Mouse (Mus musculus) forebrain, embryonic 16.5 days (tissue): ENCODE measurements at regions not wholly inside any gene's neighbourhood (a gene's known extent, or its start where the extent isn't known, plus 50 kb on each side); places are given as distances from the start of the nearest gene placed in this dataset.

Experiments
- ATAC-seq: fragments of 200-750 bp; cut with Nextera tagmentation; 2 replicates; pipeline ENCODE4 v1.8.0; 2017; ENCODE audit warnings: mild to moderate bottlenecking, moderate library complexity
- H3K27ac ChIP-seq: fragments of 300-500 bp; sonication (generic); 2 replicates; pipeline ENCODE4 v1.5.1; 2014; ENCODE audit warnings: low read length, control low read depth
- H3K27me3 ChIP-seq: fragments of 300-500 bp; sonication (generic); replicated peaks from 2 replicates; pipeline ENCODE4 v1.6.1; 2014; ENCODE audit warnings: low read length; ENCODE audit not compliant: control insufficient read depth, insufficient read depth
- H3K36me3 ChIP-seq: fragments of 300-500 bp; sonication (generic); 2 replicates; pipeline ENCODE4 v1.6.1; 2014; ENCODE audit not compliant: control insufficient read depth, insufficient read depth
- H3K4me1 ChIP-seq: fragments of 300-500 bp; sonication (generic); replicated peaks from 2 replicates; pipeline ENCODE4 v1.6.1; 2014; ENCODE audit warnings: low read length; ENCODE audit not compliant: control insufficient read depth, insufficient read depth
- H3K4me2 ChIP-seq: fragments of 300-500 bp; sonication (generic); 2 replicates; pipeline ENCODE4 v1.6.1; 2014; ENCODE audit warnings: mild to moderate bottlenecking, low read length, control low read depth
- H3K4me3 ChIP-seq: fragments of 300-500 bp; sonication (generic); replicated peaks from 2 replicates; pipeline ENCODE4 v1.5.1; 2014; ENCODE audit warnings: mild to moderate bottlenecking, low read length, control low read depth
- H3K9ac ChIP-seq: fragments of 300-500 bp; sonication (generic); replicated peaks from 2 replicates; pipeline ENCODE4 v1.6.1; 2014; ENCODE audit warnings: low read depth, low read length, control low read depth
- H3K9me3 ChIP-seq: fragments of 300-500 bp; sonication (generic); 2 replicates; pipeline ENCODE4 v1.6.1; 2016; ENCODE audit warnings: low read length; ENCODE audit not compliant: control insufficient read depth
- WGBS: fragments of 180-500 bp; shearing (Covaris S2); extraction: QIAGEN DNeasy Blood & Tissue Kit; methylation state at CpG from one replicate; pipeline ENCODE4 v1.1.7; 2014; 5-methylcytosine and 5-hydroxymethylcytosine counted together

GRCm38 (mm10) chr4:72425316-72425715 is 224.6 kb upstream of the Tle1 start:
- Histone ChIP-seq H3K9ac (no peak overlapping the region), H3K4me2 (no peak overlapping the region), H3K4me1 (no peaks in the 10 kb centered on the region), H3K9me3 (no peaks in the 10 kb centered on the region), H3K36me3 (no peaks in the 10 kb centered on the region), H3K4me3 (no peak overlapping the region), H3K27me3 (no peaks in the 10 kb centered on the region), H3K27ac (no peak overlapping the region)
- no peak for ATAC-seq
- 93% methylated on average over 1 of the region's 1 CpGs for WGBS

- Histone ChIP-seq H3K4me3 (no peak overlapping the region), H3K9ac (no peak overlapping the region), H3K4me1 (no peaks in the 10 kb centered on the region), H3K4me2 (no peak overlapping the region), H3K27ac (no peak overlapping the region), H3K27me3 (no peaks in the 10 kb centered on the region), H3K9me3 (no peaks in the 10 kb centered on the region), H3K36me3 (no peaks in the 10 kb centered on the region)
- WGBS = 89% methylated on average over 8 of the region's 8 CpGs
- ATAC-seq = no peak
These were observed 211.5 kb upstream of the Tle1 start for GRCm38 (mm10) chr4:72412100-72412788.

- no peak overlapping the region for H3K4me2 ChIP-seq
- no peak for ATAC-seq
- H3K9ac ChIP-seq = no peak overlapping the region
- H3K27me3 ChIP-seq = no peaks in the 10 kb centered on the region
- H3K9me3 ChIP-seq = no peaks in the 10 kb centered on the region
- H3K27ac ChIP-seq = no peak overlapping the region
- WGBS = 93% methylated on average over 3 of the region's 3 CpGs
- H3K4me3 ChIP-seq = no peak overlapping the region
- H3K4me1 ChIP-seq = no peaks in the 10 kb centered on the region
- H3K36me3 ChIP-seq = no peaks in the 10 kb centered on the region
These were observed 210.6 kb upstream of the Tle1 start for GRCm38 (mm10) chr4:72411343-72411742.

GRCm38 (mm10) chr4:72400759-72401158 is 200.0 kb upstream of the Tle1 start:
- H3K4me1 ChIP-seq = no peaks in the 10 kb centered on the region
- H3K4me3 ChIP-seq = no peak overlapping the region
- H3K4me2 ChIP-seq = no peak overlapping the region
- no peak overlapping the region for H3K27ac ChIP-seq
- no peak overlapping the region for H3K9ac ChIP-seq
- no peaks in the 10 kb centered on the region for H3K36me3 ChIP-seq
- H3K9me3 ChIP-seq = no peaks in the 10 kb centered on the region
- WGBS = 93% methylated on average over 1 of the region's 1 CpGs
- ATAC-seq = no peak
- no peaks in the 10 kb centered on the region for H3K27me3 ChIP-seq

GRCm38 (mm10) chr4:72391887-72392435 is 191.2 kb upstream of the Tle1 start:
- H3K4me1 ChIP-seq = no peaks in the 10 kb centered on the region
- no peak overlapping the region for H3K9ac ChIP-seq
- no peak for ATAC-seq
- WGBS = 75% methylated on average over 3 of the region's 3 CpGs
- H3K36me3 ChIP-seq = no peaks in the 10 kb centered on the region
- H3K27ac ChIP-seq = no peak overlapping the region
- H3K4me3 ChIP-seq = no peak overlapping the region
- H3K27me3 ChIP-seq = peaks cover 5% of the 10 kb centered on the region
- no peaks in the 10 kb centered on the region for H3K9me3 ChIP-seq
- H3K4me2 ChIP-seq = no peak overlapping the region

GRCm38 (mm10) chr4:72389811-72390625 is 189.3 kb upstream of the Tle1 start:
- no peak overlapping the region for H3K4me2 ChIP-seq

GRCm38 (mm10) chr4:72384901-72385264 is 184.2 kb upstream of the Tle1 start:
- H3K27ac ChIP-seq = 0 out of 2 replicates have a peak overlapping the region, but pooled peaks have one; percentile 41
- ATAC-seq = peak; percentile 90
- H3K36me3 ChIP-seq = no peaks in the 10 kb centered on the region
- peaks cover 8% of the 10 kb centered on the region for H3K27me3 ChIP-seq
- WGBS = 6% methylated on average over 12 of the region's 12 CpGs
- no peak overlapping the region for H3K4me3 ChIP-seq
- H3K9ac ChIP-seq = no peak overlapping the region
- H3K4me2 ChIP-seq = peak overlapping the region; percentile 18
- no peaks in the 10 kb centered on the region for H3K9me3 ChIP-seq
- peaks cover 37% of the 10 kb centered on the region for H3K4me1 ChIP-seq

More at GRCm38 (mm10) chr4:72389811-72390625, 189.3 kb upstream of the Tle1 start:
- no peak for ATAC-seq
- Histone ChIP-seq H3K9me3 (no peaks in the 10 kb centered on the region), H3K4me1 (peaks cover 8% of the 10 kb centered on the region), H3K4me3 (no peak overlapping the region), H3K9ac (no peak overlapping the region), H3K36me3 (no peaks in the 10 kb centered on the region), H3K27ac (no peak overlapping the region), H3K27me3 (peaks cover 5% of the 10 kb centered on the region)
- WGBS = 77% methylated on average over 5 of the region's 5 CpGs

- peaks cover 37% of the 10 kb centered on the region for H3K4me1 ChIP-seq
- peaks cover 8% of the 10 kb centered on the region for H3K27me3 ChIP-seq
- ATAC-seq = peak; percentile 34
- 0 out of 2 replicates have a peak overlapping the region, but pooled peaks have one; percentile 41 for H3K27ac ChIP-seq
- no peaks in the 10 kb centered on the region for H3K36me3 ChIP-seq
- H3K4me3 ChIP-seq = no peak overlapping the region
- H3K9ac ChIP-seq = no peak overlapping the region
- H3K9me3 ChIP-seq = no peaks in the 10 kb centered on the region
- 0 out of 2 replicates have a peak overlapping the region, but pooled peaks have one; percentile 0 for H3K4me2 ChIP-seq
- 18% methylated on average over 5 of the region's 5 CpGs for WGBS
These were observed 183.7 kb upstream of the Tle1 start for GRCm38 (mm10) chr4:72384259-72384900.

- no peaks in the 10 kb centered on the region for H3K36me3 ChIP-seq
- H3K4me1 ChIP-seq = peaks cover 37% of the 10 kb centered on the region
- H3K4me2 ChIP-seq = no peak overlapping the region
- no peak for ATAC-seq
- no peaks in the 10 kb centered on the region for H3K9me3 ChIP-seq
- H3K27ac ChIP-seq = no peak overlapping the region
- H3K9ac ChIP-seq = no peak overlapping the region
- WGBS = 22% methylated on average over 2 of the region's 2 CpGs
- H3K4me3 ChIP-seq = no peak overlapping the region
- H3K27me3 ChIP-seq = peaks cover 8% of the 10 kb centered on the region
These were observed 183.0 kb upstream of the Tle1 start for GRCm38 (mm10) chr4:72383729-72384128.
